Mouse (Mus musculus) heart, adult 2 months (tissue): Measurements from ENCODE around the gene Ddi1. TPM values are rescaled to one million over a fixed set of nuclear protein-coding genes. Genes with fewer than 3 reads are reported as not detected.
"Not testable (repeated sequence)": the region's sequence is repeated elsewhere in the genome, so short reads cannot be mapped to it uniquely, and the experiment has no call there.

Source experiments
- DNase-seq, 2 experiments: peaks; one replicate each; pipeline ENCODE4 v3.0.0; 2021
- H3K27ac ChIP-seq: fragments of 200-600 bp; 2 replicates; pipeline ENCODE4 v1.8.1; 2022
- H3K27me3 ChIP-seq: fragments of 200-500 bp; 2 replicates; pipeline ENCODE4 v1.6.1; 2012; ENCODE audit warnings: mild to moderate bottlenecking, low read length, inconsistent platforms, mixed read lengths; ENCODE audit not compliant: control insufficient read depth, insufficient read depth
- H3K36me3 ChIP-seq: fragments of 200-500 bp; 2 replicates; pipeline ENCODE4 v1.6.1; 2012; ENCODE audit warnings: low read length, inconsistent platforms; ENCODE audit not compliant: control insufficient read depth, insufficient read depth
- H3K4me1 ChIP-seq: fragments of 200-500 bp; 2 replicates; pipeline ENCODE4 v1.6.1; 2011; ENCODE audit warnings: low read length; ENCODE audit not compliant: control insufficient read depth, insufficient read depth
- H3K4me3 ChIP-seq: fragments of 200-600 bp; 2 replicates; pipeline ENCODE4 v1.8.1; 2022
- H3K79me2 ChIP-seq: fragments of 200-500 bp; replicated peaks from 2 replicates; pipeline ENCODE4 v1.6.1; 2012; ENCODE audit warnings: mild to moderate bottlenecking, inconsistent platforms, low read length, moderate library complexity, mixed read lengths; ENCODE audit not compliant: control insufficient read depth, insufficient read depth
- H3K9ac ChIP-seq: fragments of 200-500 bp; 2 replicates; pipeline ENCODE4 v1.6.1; 2012; ENCODE audit warnings: low read depth, mild to moderate bottlenecking, control low read depth, inconsistent platforms, low read length, mixed read lengths
- CTCF ChIP-seq: fragments of 200-600 bp; IDR thresholded peaks from 2 replicates; pipeline ENCODE4 v1.8.1; 2022; ENCODE audit warnings: antibody characterized with exemption, mild to moderate bottlenecking, moderate library complexity
- EP300 ChIP-seq: fragments of 200-500 bp; IDR thresholded peaks from 2 replicates; pipeline ENCODE4 v1.6.1; 2011; ENCODE audit warnings: low read depth, low read length, control low read depth; ENCODE audit not compliant: insufficient read depth
- POLR2A ChIP-seq: fragments of 200-500 bp; IDR thresholded peaks from 2 replicates; pipeline ENCODE4 v1.6.1; 2011; ENCODE audit warnings: mild to moderate bottlenecking, low read depth, low read length, control low read depth; ENCODE audit not compliant: insufficient read depth
- WGBS: fragments of 180-500 bp; shearing (Covaris S2); methylation state at CpG from one replicate; pipeline ENCODE4 v1.1.7; 2018; 5-methylcytosine and 5-hydroxymethylcytosine counted together
- intact Hi-C: fragments of 180-260 bp; cut with DNase I; formaldehyde crosslinking; loops from one replicate; pipeline ENCODE4 v1.15.1; 2025
- polyA plus RNA-seq: library from polyadenylated mRNA; depleted of rRNA; stranded (reverse); fragments of >200 nt; gene quantifications from 2 replicates; pipeline ENCODE4 v1.2.3, GENCODE M21; 2012; rRNA removed
- total RNA-seq, 2 experiments: library from RNA; stranded (reverse); gene quantifications; 2 replicates each; pipeline ENCODE4 v1.2.3; 2021

The Ddi1 gene
- total and polyA plus RNA-seq, 3 experiments: not detected

- intact Hi-C loops: no loop called here
- H3K27me3 ChIP-seq: no peaks in the 10 kb centered on the region
- DNase-seq: no peak
- H3K4me3 ChIP-seq: no peak overlapping the region
- WGBS: 88% methylated on average over 2 of the region's 2 CpGs
- H3K4me1 ChIP-seq: no peaks in the 10 kb centered on the region
- no peaks in the 10 kb centered on the region for H3K36me3 ChIP-seq
- 0 out of 2 replicates have a peak, but pooled peaks cover 2% of the 10 kb centered on the region for H3K79me2 ChIP-seq
- no peak overlapping the region for H3K27ac ChIP-seq
- no peak overlapping the region for H3K9ac ChIP-seq
- TF ChIP-seq EP300: no peak
- no peak for TF ChIP-seq CTCF
- TF ChIP-seq POLR2A: no peak
Measured at GRCm38 (mm10) chr9:6251990-6252389, 17.7 kb downstream of the Ddi1 start.

GRCm38 (mm10) chr9:6250320-6250719, 19.3 kb downstream of the Ddi1 start:
- DNase-seq: no peak
- 69% methylated on average over 1 of the region's 1 CpGs for WGBS

GRCm38 (mm10) chr9:6235982-6236381, 33.7 kb downstream of the Ddi1 start:
- H3K27me3 ChIP-seq, H3K4me1 ChIP-seq, H3K27ac ChIP-seq, intact Hi-C loops, H3K79me2 ChIP-seq, H3K4me3 ChIP-seq, H3K9ac ChIP-seq, H3K36me3 ChIP-seq, DNase-seq: not testable (repeated sequence)
- 94% methylated on average over 1 of the region's 1 CpGs for WGBS

More at GRCm38 (mm10) chr9:6250320-6250719, 19.3 kb downstream of the Ddi1 start:
- H3K27ac ChIP-seq: no peak overlapping the region
- TF ChIP-seq CTCF: no peak
- TF ChIP-seq POLR2A: no peak
- TF ChIP-seq EP300: no peak
- no peak overlapping the region for H3K9ac ChIP-seq
- no peak overlapping the region for H3K4me3 ChIP-seq
- H3K27me3 ChIP-seq: no peaks in the 10 kb centered on the region
- no peaks in the 10 kb centered on the region for H3K4me1 ChIP-seq
- 0 out of 2 replicates have a peak, but pooled peaks cover 2% of the 10 kb centered on the region for H3K79me2 ChIP-seq
- intact Hi-C loops: no loop called here
- H3K36me3 ChIP-seq: no peaks in the 10 kb centered on the region

GRCm38 (mm10) chr9:6217505-6217904, 52.1 kb downstream of the Ddi1 start:
- Histone ChIP-seq H3K4me3 (no peak overlapping the region), H3K36me3 (0 out of 2 replicates have a peak, but pooled peaks cover 2% of the 10 kb centered on the region), H3K27me3 (no peaks in the 10 kb centered on the region), H3K4me1 (no peaks in the 10 kb centered on the region; the same call in none of the 2 replicates), H3K79me2 (0 out of 2 replicates have a peak, but pooled peaks cover 2% of the 10 kb centered on the region), H3K9ac (no peak overlapping the region), H3K27ac (no peak overlapping the region)
- 64% methylated on average over 1 of the region's 1 CpGs for WGBS
- DNase-seq: no peak
- TF ChIP-seq EP300 (no peak), POLR2A (no peak), CTCF (no peak)
- intact Hi-C loops: no loop called here

- intact Hi-C loops: no loop called here
- Histone ChIP-seq H3K36me3 (0 out of 2 replicates have a peak, but pooled peaks cover 2% of the 10 kb centered on the region), H3K27me3 (no peaks in the 10 kb centered on the region), H3K27ac (no peak overlapping the region), H3K9ac (no peak overlapping the region), H3K4me3 (no peak overlapping the region), H3K4me1 (no peaks in the 10 kb centered on the region; the same call in none of the 2 replicates), H3K79me2 (no peaks in the 10 kb centered on the region)
- TF ChIP-seq POLR2A (no peak), CTCF (no peak), EP300 (no peak)
- WGBS: 41% methylated on average over 5 of the region's 5 CpGs
- no peak for DNase-seq
Measured at GRCm38 (mm10) chr9:6212862-6213261, 56.8 kb downstream of the Ddi1 start.

Other genes starting within 250 kb of the Ddi1 start
- 10 to 100 TPM; 10.6 to 13.1 TPM for gene Pdgfd, start 101.3 kb downstream of the Ddi1 start, total RNA-seq
- gene Pdgfd, start 101.3 kb downstream of the Ddi1 start, polyA plus RNA-seq: 4.1 and 8.0 TPM in 2 replicates